Mouse (Mus musculus) kidney, embryonic 16.5 days (tissue): ENCODE measurements around the gene Prox2. TPM values are rescaled to one million over a fixed set of nuclear protein-coding genes. Genes with fewer than 3 reads are reported as not detected.

Source experiments
- ATAC-seq: fragments of 200-750 bp; cut with Nextera tagmentation; 2 replicates; pipeline ENCODE4 v1.8.0; 2017; ENCODE audit warnings: moderate TSS enrichment; ENCODE audit not compliant: low FRiP score, low TSS enrichment
- H3K27ac ChIP-seq: fragments of 300-500 bp; sonication (generic); 2 replicates; pipeline ENCODE4 v1.5.1; 2014; ENCODE audit warnings: low read length
- H3K27me3 ChIP-seq: fragments of 300-500 bp; sonication (generic); 2 replicates; pipeline ENCODE4 v1.6.1; 2014; ENCODE audit warnings: low read length, control low read depth, mixed read lengths; ENCODE audit not compliant: insufficient read depth
- H3K36me3 ChIP-seq: fragments of 300-500 bp; sonication (generic); 2 replicates; pipeline ENCODE4 v1.6.1; 2014; ENCODE audit warnings: low read length, control low read depth, mixed read lengths; ENCODE audit not compliant: insufficient read depth
- H3K4me1 ChIP-seq: fragments of 300-500 bp; sonication (generic); 2 replicates; pipeline ENCODE4 v1.6.1; 2014; ENCODE audit warnings: low read length, control low read depth, mixed read lengths; ENCODE audit not compliant: insufficient read depth
- H3K4me2 ChIP-seq: fragments of 300-500 bp; sonication (generic); replicated peaks from 2 replicates; pipeline ENCODE4 v1.6.1; 2014; ENCODE audit warnings: low read depth, low read length
- H3K4me3 ChIP-seq: fragments of 300-500 bp; sonication (generic); 2 replicates; pipeline ENCODE4 v1.5.1; 2014; ENCODE audit warnings: mild to moderate bottlenecking, low read length
- H3K9ac ChIP-seq: fragments of 300-500 bp; sonication (generic); replicated peaks from 2 replicates; pipeline ENCODE4 v1.6.1; 2014; ENCODE audit warnings: low read length
- H3K9me3 ChIP-seq: fragments of 300-500 bp; sonication (generic); 2 replicates; pipeline ENCODE4 v1.6.1; 2016; ENCODE audit warnings: low read length, control low read depth
- WGBS: fragments of 180-500 bp; shearing (Covaris S2); extraction: QIAGEN DNeasy Blood & Tissue Kit; methylation state at CpG from one replicate; pipeline ENCODE4 v1.1.7; 2014; 5-methylcytosine and 5-hydroxymethylcytosine counted together
- polyA plus RNA-seq: library from polyadenylated mRNA; unstranded; fragments of >200 nt; fragmentation: Nextera tagmentation; extraction: Ambion mirVana; gene quantifications from 2 replicates; pipeline ENCODE4 v1.2.1, GENCODE M21; 2015

Gene Prox2
- polyA plus RNA-seq, 1 experiment from 2014 or later: 3.7 TPM

GRCm38 (mm10) chr12:85101001-85101400 is 9.6 kb downstream of the Prox2 start:
- Histone ChIP-seq H3K27me3 (no peaks in the 10 kb centered on the region), H3K36me3 (no peaks in the 10 kb centered on the region), H3K9ac (no peak overlapping the region), H3K4me3 (no peak overlapping the region), H3K27ac (no peak overlapping the region), H3K9me3 (no peaks in the 10 kb centered on the region), H3K4me2 (no peak overlapping the region), H3K4me1 (no peaks in the 10 kb centered on the region)
- 28% methylated on average over 14 of the region's 14 CpGs for WGBS
- no peak for ATAC-seq

- no peaks in the 10 kb centered on the region for H3K36me3 ChIP-seq
- ATAC-seq: no peak
- H3K4me3 ChIP-seq: no peak overlapping the region
- H3K27ac ChIP-seq: no peak overlapping the region
- peaks cover 8% of the 10 kb centered on the region; the same call in 1 of the 2 replicates for H3K4me1 ChIP-seq
- H3K9me3 ChIP-seq: no peaks in the 10 kb centered on the region
- WGBS: 85% methylated on average over 7 of the region's 7 CpGs
- no peaks in the 10 kb centered on the region for H3K27me3 ChIP-seq
- H3K9ac ChIP-seq: no peak overlapping the region
- no peak overlapping the region for H3K4me2 ChIP-seq
These were observed 14.7 kb downstream of the Prox2 start for GRCm38 (mm10) chr12:85095859-85096258.

GRCm38 (mm10) chr12:85095146-85095545 is 15.4 kb downstream of the Prox2 start:
- no peak for ATAC-seq

GRCm38 (mm10) chr12:85094706-85095105 is 15.9 kb downstream of the Prox2 start:
- ATAC-seq: no peak
- no peaks in the 10 kb centered on the region for H3K27me3 ChIP-seq
- no peak overlapping the region for H3K27ac ChIP-seq
- peaks cover 8% of the 10 kb centered on the region; the same call in 1 of the 2 replicates for H3K4me1 ChIP-seq
- no peak overlapping the region for H3K9ac ChIP-seq
- no peak overlapping the region for H3K4me3 ChIP-seq
- WGBS: 68% methylated on average over 10 of the region's 10 CpGs
- no peaks in the 10 kb centered on the region for H3K9me3 ChIP-seq
- H3K4me2 ChIP-seq: no peak overlapping the region
- no peaks in the 10 kb centered on the region; the same call in 1 of the 2 replicates for H3K36me3 ChIP-seq

More at GRCm38 (mm10) chr12:85095146-85095545, 15.4 kb downstream of the Prox2 start:
- H3K9ac ChIP-seq: no peak overlapping the region
- H3K4me3 ChIP-seq: no peak overlapping the region
- H3K4me2 ChIP-seq: no peak overlapping the region
- no peaks in the 10 kb centered on the region for H3K27me3 ChIP-seq
- H3K27ac ChIP-seq: no peak overlapping the region
- H3K36me3 ChIP-seq: no peaks in the 10 kb centered on the region
- 84% methylated on average over 11 of the region's 11 CpGs for WGBS
- no peaks in the 10 kb centered on the region for H3K9me3 ChIP-seq
- H3K4me1 ChIP-seq: peaks cover 8% of the 10 kb centered on the region; the same call in 1 of the 2 replicates

GRCm38 (mm10) chr12:85094010-85094409 is 16.5 kb downstream of the Prox2 start:
- ATAC-seq: peak; percentile 64; the same call in 1 of the 2 replicates
- H3K4me3 ChIP-seq: no peak overlapping the region
- no peak overlapping the region for H3K27ac ChIP-seq
- H3K36me3 ChIP-seq: peaks cover 5% of the 10 kb centered on the region
- peak overlapping the region; percentile 14; the same call in 1 of the 2 replicates for H3K4me2 ChIP-seq
- H3K4me1 ChIP-seq: peaks cover 8% of the 10 kb centered on the region; the same call in 1 of the 2 replicates
- H3K9me3 ChIP-seq: no peaks in the 10 kb centered on the region
- no peaks in the 10 kb centered on the region for H3K27me3 ChIP-seq
- WGBS: 22% methylated on average over 14 of the region's 14 CpGs
- no peak overlapping the region; the same call in 1 of the 2 replicates for H3K9ac ChIP-seq

GRCm38 (mm10) chr12:85092214-85092613 is 18.3 kb downstream of the Prox2 start:
- H3K4me3 ChIP-seq: no peak overlapping the region
- no peak for ATAC-seq

GRCm38 (mm10) chr12:85091190-85091589 is 19.4 kb downstream of the Prox2 start:
- WGBS: 85% methylated on average over 3 of the region's 3 CpGs
- no peak for ATAC-seq
- Histone ChIP-seq H3K4me2 (no peak overlapping the region), H3K27me3 (no peaks in the 10 kb centered on the region), H3K4me3 (no peak overlapping the region), H3K9me3 (no peaks in the 10 kb centered on the region), H3K9ac (no peak overlapping the region), H3K4me1 (peaks cover 8% of the 10 kb centered on the region; the same call in 1 of the 2 replicates), H3K36me3 (peaks cover 20% of the 10 kb centered on the region), H3K27ac (no peak overlapping the region)

More at GRCm38 (mm10) chr12:85092214-85092613, 18.3 kb downstream of the Prox2 start:
- WGBS: 13% methylated on average over 3 of the region's 3 CpGs
- Histone ChIP-seq H3K4me2 (no peak overlapping the region), H3K9me3 (no peaks in the 10 kb centered on the region), H3K27me3 (no peaks in the 10 kb centered on the region), H3K4me1 (peaks cover 8% of the 10 kb centered on the region; the same call in 1 of the 2 replicates), H3K9ac (no peak overlapping the region), H3K27ac (no peak overlapping the region), H3K36me3 (peaks cover 20% of the 10 kb centered on the region)

- WGBS: 67% methylated on average over 12 of the region's 12 CpGs
- no peaks in the 10 kb centered on the region for H3K9me3 ChIP-seq
- H3K27me3 ChIP-seq: no peaks in the 10 kb centered on the region
- H3K4me3 ChIP-seq: no peak overlapping the region
- H3K4me2 ChIP-seq: no peak overlapping the region
- H3K4me1 ChIP-seq: no peaks in the 10 kb centered on the region
- no peak overlapping the region for H3K27ac ChIP-seq
- ATAC-seq: no peak
- no peak overlapping the region for H3K9ac ChIP-seq
- H3K36me3 ChIP-seq: peaks cover 20% of the 10 kb centered on the region
These were observed 22.7 kb downstream of the Prox2 start for GRCm38 (mm10) chr12:85087845-85088244.

GRCm38 (mm10) chr12:85084941-85085340 is 25.6 kb downstream of the Prox2 start:
- Histone ChIP-seq H3K36me3 (peaks cover 20% of the 10 kb centered on the region), H3K27me3 (no peaks in the 10 kb centered on the region), H3K9ac (no peak overlapping the region), H3K4me3 (no peak overlapping the region), H3K4me1 (no peaks in the 10 kb centered on the region), H3K4me2 (no peak overlapping the region), H3K9me3 (no peaks in the 10 kb centered on the region), H3K27ac (no peak overlapping the region)
- no peak for ATAC-seq
- 86% methylated on average over 4 of the region's 4 CpGs for WGBS

GRCm38 (mm10) chr12:85084257-85084656 is 26.3 kb downstream of the Prox2 start:
- Histone ChIP-seq H3K4me3 (no peak overlapping the region), H3K36me3 (peaks cover 17% of the 10 kb centered on the region), H3K27ac (no peak overlapping the region), H3K4me1 (no peaks in the 10 kb centered on the region), H3K9ac (no peak overlapping the region), H3K4me2 (no peak overlapping the region), H3K9me3 (no peaks in the 10 kb centered on the region), H3K27me3 (no peaks in the 10 kb centered on the region)
- no peak for ATAC-seq
- WGBS: 83% methylated on average over 2 of the region's 2 CpGs
